Mouse (Mus musculus) forebrain, embryonic 10.5 days (tissue): ENCODE measurements around the gene Kdm2b. TPM values are rescaled to one million over a fixed set of nuclear protein-coding genes. Genes with fewer than 3 reads are reported as not detected.
A peak's percentile ranks its signal among the peaks of the same experiment; 100 is the strongest.

ENCODE experiments used
- DNase-seq: peaks from one replicate; pipeline ENCODE4 v3.0.0-alpha.2; 2017; ENCODE audit warnings: low spot score; ENCODE audit errors: extremely low spot score
- H3K27ac ChIP-seq: fragments of 300-500 bp; sonication (generic); 2 replicates; pipeline ENCODE4 v1.5.1; 2016; ENCODE audit warnings: mild to moderate bottlenecking
- H3K27me3 ChIP-seq: fragments of 300-500 bp; sonication (generic); 2 replicates; pipeline ENCODE4 v1.6.1; 2016; ENCODE audit warnings: mild to moderate bottlenecking; ENCODE audit not compliant: poor library complexity, severe bottlenecking
- H3K36me3 ChIP-seq: fragments of 300-500 bp; sonication (generic); replicated peaks from 2 replicates; pipeline ENCODE4 v1.6.1; 2016; ENCODE audit warnings: mild to moderate bottlenecking, moderate library complexity
- H3K4me1 ChIP-seq: fragments of 300-500 bp; sonication (generic); 2 replicates; pipeline ENCODE4 v1.6.1; 2016
- H3K4me3 ChIP-seq: fragments of 300-500 bp; sonication (generic); 2 replicates; pipeline ENCODE4 v1.5.1; 2016; ENCODE audit warnings: mild to moderate bottlenecking, moderate library complexity
- H3K9me3 ChIP-seq: fragments of 300-500 bp; sonication (generic); 2 replicates; pipeline ENCODE4 v1.6.1; 2016; ENCODE audit warnings: mild to moderate bottlenecking, moderate library complexity
- WGBS: fragments of 180-500 bp; shearing (Covaris S2); methylation state at CpG from one replicate; pipeline ENCODE4 v1.1.7; 2016; 5-methylcytosine and 5-hydroxymethylcytosine counted together
- polyA plus RNA-seq: library from polyadenylated mRNA; unstranded; fragments of >200 nt; fragmentation: Nextera tagmentation; extraction: Ambion mirVana; gene quantifications from 2 replicates; pipeline ENCODE4 v1.2.1, GENCODE M21; 2016

Kdm2b gene
- polyA plus RNA-seq, 1 experiment from 2014 or later, result 83.4 TPM

GRCm38 (mm10) chr5:122824450-122824849, 165.2 kb downstream of the Kdm2b start:
- H3K4me3 ChIP-seq, result no peak overlapping the region
- WGBS, result 76% methylated on average over 6 of the region's 6 CpGs
- no peaks in the 10 kb centered on the region for H3K9me3 ChIP-seq
- no peaks in the 10 kb centered on the region for H3K27me3 ChIP-seq
- peaks cover 2% of the 10 kb centered on the region for H3K36me3 ChIP-seq
- peaks cover 17% of the 10 kb centered on the region for H3K4me1 ChIP-seq
- DNase-seq, result no peak
- no peak overlapping the region for H3K27ac ChIP-seq

DNA sequence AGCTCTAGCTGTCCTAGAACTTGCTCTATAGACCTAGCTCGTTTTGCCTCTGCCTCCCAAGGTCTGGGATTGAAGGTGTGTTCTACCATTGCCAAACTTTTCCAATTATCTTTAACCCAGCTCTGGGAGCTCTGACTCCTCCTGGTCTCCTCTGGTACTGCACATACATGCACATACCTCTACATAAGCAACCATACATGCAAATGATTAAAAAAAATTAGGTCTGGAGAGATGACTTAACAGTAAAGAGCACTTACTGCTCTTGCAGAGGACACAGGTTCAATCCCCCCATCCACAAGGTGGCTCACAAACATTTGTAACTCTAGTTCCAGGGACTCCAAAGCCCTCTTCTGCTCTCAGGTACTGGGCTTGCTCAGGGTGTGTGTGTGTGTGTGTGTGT, 165.6 kb downstream of the Kdm2b start:
- WGBS, result 64% methylated on average over 1 of the region's 1 CpGs
- H3K9me3 ChIP-seq, result no peaks in the 10 kb centered on the region
- H3K27me3 ChIP-seq, result no peaks in the 10 kb centered on the region
- H3K4me3 ChIP-seq, result no peak overlapping the region
- H3K27ac ChIP-seq, result no peak overlapping the region
- H3K36me3 ChIP-seq, result peaks cover 6% of the 10 kb centered on the region
- H3K4me1 ChIP-seq, result peaks cover 19% of the 10 kb centered on the region
- DNase-seq, result no peak

DNA sequence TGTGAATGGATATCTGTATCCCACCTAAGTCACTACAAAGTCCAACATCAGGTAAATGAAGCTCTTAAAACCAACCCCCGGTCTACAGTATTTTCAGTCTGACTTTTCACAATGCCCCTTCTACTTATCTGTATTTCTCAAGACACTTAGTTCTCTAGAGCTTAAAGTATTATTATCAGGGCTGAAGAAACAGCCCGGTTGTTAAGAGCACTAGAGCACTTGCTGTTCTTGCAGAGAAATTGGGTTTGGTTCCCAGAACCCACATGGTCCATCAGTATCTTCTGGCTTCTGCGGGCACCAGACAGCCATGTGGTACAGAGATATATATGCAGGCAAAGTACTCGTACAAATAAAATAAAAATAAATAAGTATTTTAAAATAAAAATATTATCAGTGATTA, 167.2 kb downstream of the Kdm2b start:
- no peaks in the 10 kb centered on the region for H3K9me3 ChIP-seq
- no peak overlapping the region for H3K4me3 ChIP-seq
- peaks cover 19% of the 10 kb centered on the region for H3K4me1 ChIP-seq
- no peak for DNase-seq
- peaks cover 22% of the 10 kb centered on the region for H3K36me3 ChIP-seq
- 93% methylated on average over 4 of the region's 4 CpGs for WGBS
- H3K27ac ChIP-seq, result no peak overlapping the region
- no peaks in the 10 kb centered on the region for H3K27me3 ChIP-seq

DNA sequence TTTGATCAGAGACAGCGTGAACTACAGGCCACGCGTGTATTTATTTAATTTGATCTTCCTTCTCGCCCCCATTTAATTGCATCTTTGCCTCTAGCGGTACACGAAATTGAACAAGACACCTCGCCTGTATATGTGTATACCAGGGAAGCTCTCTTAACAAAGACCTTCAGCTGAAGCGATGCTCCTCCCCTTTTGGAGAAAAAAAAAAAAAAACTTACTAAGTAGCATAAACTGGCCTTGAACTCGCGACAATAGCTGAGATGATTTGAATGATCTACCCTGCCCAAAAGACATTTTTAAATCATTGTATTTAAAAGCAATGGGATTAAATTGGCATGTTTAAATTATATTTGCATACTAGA, 168.1 kb downstream of the Kdm2b start:
- H3K4me3 ChIP-seq, result peak overlapping the region; percentile 84
- H3K9me3 ChIP-seq, result no peaks in the 10 kb centered on the region
- H3K27me3 ChIP-seq, result no peaks in the 10 kb centered on the region
- peak overlapping the region; percentile 97 for H3K27ac ChIP-seq
- under 1% methylated on average over 10 of the region's 10 CpGs for WGBS
- DNase-seq, result no peak
- peaks cover 31% of the 10 kb centered on the region for H3K36me3 ChIP-seq
- peaks cover 19% of the 10 kb centered on the region for H3K4me1 ChIP-seq

GRCm38 (mm10) chr5:122820777-122821523, 168.7 kb downstream of the Kdm2b start, which contains the start of gene Anapc5:
Anapc5 (minus strand) TSS chr5:122821339.
- Histone ChIP-seq H3K9me3 (no peaks in the 10 kb centered on the region), H3K27ac (peak within 1 kb of the TSS; percentile 97), H3K4me3 (peak within 1 kb of the TSS; percentile 84), H3K4me1 (peaks cover 19% of the 10 kb centered on the region), H3K36me3 (peaks cover 37% of the 10 kb centered on the region), H3K27me3 (no peaks in the 10 kb centered on the region)
- peak; percentile 96 for DNase-seq
- under 1% methylated on average over 55 of the region's 55 CpGs for WGBS

Other genes starting within 250 kb of the Kdm2b start
- gene Camkk2, start 210.4 kb downstream of the Kdm2b start, polyA plus RNA-seq, result 22.6 and 24.1 TPM in 2 replicates
- 510 and 525 TPM in 2 replicates for gene Anapc5, start 168.5 kb downstream of the Kdm2b start, polyA plus RNA-seq
- 48.5 and 53.4 TPM in 2 replicates for gene Rnf34, start 139.8 kb downstream of the Kdm2b start, polyA plus RNA-seq
- 6.9 and 7.9 TPM in 2 replicates for gene Orai1, start 25.3 kb upstream of the Kdm2b start, polyA plus RNA-seq
- gene Morn3, start 57.2 kb upstream of the Kdm2b start, polyA plus RNA-seq, result 0.26 and 0.33 TPM in 2 replicates
- gene Tmem120b, start 78.6 kb upstream of the Kdm2b start, polyA plus RNA-seq, result 8.3 and 10.4 TPM in 2 replicates
- 1.2 and 1.5 TPM in 2 replicates for gene Rhof, start 142.9 kb upstream of the Kdm2b start, polyA plus RNA-seq
- 7.6 and 8.1 TPM in 2 replicates for gene Setd1b, start 152.4 kb upstream of the Kdm2b start, polyA plus RNA-seq
- 80.5 and 84.6 TPM in 2 replicates for gene Psmd9, start 179.6 kb upstream of the Kdm2b start, polyA plus RNA-seq
- gene Hpd, start 192.9 kb upstream of the Kdm2b start, polyA plus RNA-seq, result 0.31 TPM in 1 of 2 replicates, not detected in the other